Mouse (Mus musculus): ENCODE data around the gene Nbdy. TPM values are rescaled to one million over a fixed set of nuclear protein-coding genes. Genes with fewer than 3 reads are reported as not detected.

Nbdy gene
- 68.3 and 69.0 TPM in 2 replicates for polyA plus RNA-seq (2015; fragmentation: Nextera tagmentation; extraction: Ambion mirVana)

GRCm38 (mm10) chrX:153723110-153723916 lies at the start of gene Nbdy:
Gene Nbdy, plus strand, starts transcription at chrX:153723590.

GRCm38 (mm10) chrX:153695782-153696395 lies 27.5 kb upstream of the Nbdy start, which contains the start of gene Kctd12b:
Gene Kctd12b, minus strand, starts transcription at chrX:153696391.

Other genes with a start within 250 kb of the Nbdy start
- 7.0 and 7.1 TPM in 2 replicates for gene Ubqln2, start 225.4 kb upstream of the Nbdy start, polyA plus RNA-seq (2015; fragmentation: Nextera tagmentation; extraction: Ambion mirVana)
- gene Cypt3, start 165.0 kb upstream of the Nbdy start, polyA plus RNA-seq (2015; fragmentation: Nextera tagmentation; extraction: Ambion mirVana), result not detected in 2 replicates
- 4.1 and 4.5 TPM in 2 replicates for gene Kctd12b, start 27.2 kb upstream of the Nbdy start, polyA plus RNA-seq (2015; fragmentation: Nextera tagmentation; extraction: Ambion mirVana)
- 2.0 and 2.1 TPM in 2 replicates for gene Spin2c, start 108.6 kb downstream of the Nbdy start, polyA plus RNA-seq (2015; fragmentation: Nextera tagmentation; extraction: Ambion mirVana)

Data from skeletal muscle tissue, postnatal 0 days (tissue).